Mouse (Mus musculus) cerebellum, adult 2 months (tissue): ENCODE measurements around the gene Zfp385a.
A peak's percentile ranks its signal among the peaks of the same experiment; 100 is the strongest.

ENCODE experiments used
- CTCF ChIP-seq: fragments of 200-500 bp; IDR thresholded peaks from 2 replicates; pipeline ENCODE4 v1.5.1; 2011; ENCODE audit warnings: low read depth, mild to moderate bottlenecking, control low read depth, low read length, moderate library complexity, borderline replicate concordance; ENCODE audit not compliant: insufficient read depth
- POLR2A ChIP-seq: fragments of 200-500 bp; IDR thresholded peaks from 2 replicates; pipeline ENCODE4 v1.6.1; 2011; ENCODE audit warnings: low read length, control low read depth, borderline replicate concordance; ENCODE audit not compliant: insufficient read depth

DNA sequence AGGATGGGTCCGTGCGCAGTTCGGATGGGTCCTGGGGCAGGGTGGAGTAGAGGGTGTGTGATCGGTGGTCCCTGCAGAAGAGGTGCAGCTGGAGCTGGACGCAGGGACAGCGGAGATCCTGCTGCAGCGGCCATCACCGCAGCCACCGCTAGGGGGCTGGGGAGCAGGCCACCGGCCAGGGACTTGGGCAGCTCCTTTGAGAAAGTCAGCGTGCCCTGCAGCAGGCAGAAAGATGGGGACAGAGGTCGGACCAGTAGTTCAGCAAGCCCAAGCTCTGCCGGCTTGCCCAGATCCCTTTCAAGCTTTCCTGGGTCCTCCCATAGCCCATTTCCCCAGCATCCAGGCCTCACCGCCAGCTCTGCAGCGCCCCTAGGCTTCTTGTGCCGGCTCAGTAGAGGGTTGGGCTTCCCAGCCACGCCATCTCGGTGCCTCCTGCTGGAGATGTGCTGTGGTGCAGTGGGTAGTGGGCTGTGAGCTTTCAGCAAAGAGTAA, 24.8 kb downstream of the Zfp385a start:
- TF ChIP-seq POLR2A (no peak), CTCF (peak; percentile 84)
